Mouse (Mus musculus) T-helper 17 cell (primary cell): ENCODE results near the gene Arhgap17.

Experiments
- in situ Hi-C, 2 experiments: fragments of 300-600 bp; cut with MboI, MseI; formaldehyde crosslinking; loops; 1 replicate in 1 of 2; 2 replicates in 1 of 2; pipeline ENCODE4 v1.15.1; 2025; ENCODE audit warnings: high pct_unique_total_duplicates in 2 of 2

The Arhgap17 gene

GRCm38 (mm10) chr7:123345041-123345544, 24.6 kb downstream of the Arhgap17 start:
- in situ Hi-C loops, result no loop called here

- in situ Hi-C loops, result no loop called here
Measured at GRCm38 (mm10) chr7:123344079-123344780, 25.5 kb downstream of the Arhgap17 start.

- in situ Hi-C loops, result no loop called here
Measured at GRCm38 (mm10) chr7:123341896-123342295, 27.8 kb downstream of the Arhgap17 start.

- in situ Hi-C loops, result no loop called here
Measured at GRCm38 (mm10) chr7:123338351-123338750, 31.4 kb downstream of the Arhgap17 start.

GRCm38 (mm10) chr7:123336322-123336721, 33.4 kb downstream of the Arhgap17 start:
- in situ Hi-C loops, result no loop called here

GRCm38 (mm10) chr7:123330506-123330905, 39.2 kb downstream of the Arhgap17 start:
- in situ Hi-C loops, result no loop called here

GRCm38 (mm10) chr7:123327909-123328308, 41.8 kb downstream of the Arhgap17 start:
- in situ Hi-C loops, result no loop called here

- in situ Hi-C loops, result no loop called here
Measured at GRCm38 (mm10) chr7:123326901-123327300, 42.8 kb downstream of the Arhgap17 start.

GRCm38 (mm10) chr7:123326062-123326461, 43.7 kb downstream of the Arhgap17 start:
- in situ Hi-C loops, result no loop called here

GRCm38 (mm10) chr7:123324105-123324504, 45.6 kb downstream of the Arhgap17 start:
- in situ Hi-C loops, result loop anchor here (5.0 kb wide), 1 partner anchor 48 kb away; no protein-coding TSS in a partner anchor

- in situ Hi-C loops, result loop anchor here (5.0 kb wide), 1 partner anchor 49 kb away; no protein-coding TSS in a partner anchor
Measured at GRCm38 (mm10) chr7:123323388-123323787, 46.3 kb downstream of the Arhgap17 start.

- in situ Hi-C loops, result loop anchor here (5.0 kb wide), 1 partner anchor 50 kb away; no protein-coding TSS in a partner anchor
Measured at GRCm38 (mm10) chr7:123322452-123323121, 47.1 kb downstream of the Arhgap17 start.

- in situ Hi-C loops, result no loop called here
Measured at GRCm38 (mm10) chr7:123312738-123313137, 57.0 kb downstream of the Arhgap17 start.

- in situ Hi-C loops, result no loop called here
Measured at GRCm38 (mm10) chr7:123311836-123312235, 57.9 kb downstream of the Arhgap17 start.

GRCm38 (mm10) chr7:123307887-123308558, 61.7 kb downstream of the Arhgap17 start:
- in situ Hi-C loops, result loop anchor here in 1 of 2 experiments (10.0 kb wide), 1 partner anchor 1757 kb away; no protein-coding TSS in a partner anchor

GRCm38 (mm10) chr7:123307236-123307635, 62.5 kb downstream of the Arhgap17 start:
- in situ Hi-C loops, result loop anchor here in 1 of 2 experiments (10.0 kb wide), 1 partner anchor 1758 kb away; no protein-coding TSS in a partner anchor

GRCm38 (mm10) chr7:123305397-123305796, 64.3 kb downstream of the Arhgap17 start:
- in situ Hi-C loops, result loop anchor here in 1 of 2 experiments (10.0 kb wide), 1 partner anchor 1759 kb away; no protein-coding TSS in a partner anchor

GRCm38 (mm10) chr7:123300258-123300657, 69.5 kb downstream of the Arhgap17 start:
- in situ Hi-C loops, result loop anchor here in 1 of 2 experiments (10.0 kb wide), 1 partner anchor 1765 kb away; no protein-coding TSS in a partner anchor

GRCm38 (mm10) chr7:123298225-123298624, 71.5 kb downstream of the Arhgap17 start:
- in situ Hi-C loops, result loop anchor here in 1 of 2 experiments (10.0 kb wide), 1 partner anchor 1293 kb away; no protein-coding TSS in a partner anchor

GRCm38 (mm10) chr7:123296097-123296496, 73.6 kb downstream of the Arhgap17 start:
- in situ Hi-C loops, result loop anchor here in 1 of 2 experiments (10.0 kb wide), 1 partner anchor 1291 kb away; no protein-coding TSS in a partner anchor

- in situ Hi-C loops, result loop anchor here in 1 of 2 experiments (10.0 kb wide), 1 partner anchor 1291 kb away; no protein-coding TSS in a partner anchor
Measured at GRCm38 (mm10) chr7:123295423-123295822, 74.3 kb downstream of the Arhgap17 start.
